Mouse (Mus musculus) embryo, embryonic 10.5 days (tissue): Measurements from ENCODE around the gene Olfr116.

Source experiments
- DNase-seq: peaks from one replicate; pipeline ENCODE4 v3.0.0-alpha.2; 2015; ENCODE audit warnings: low spot score

Gene Olfr116

DNA sequence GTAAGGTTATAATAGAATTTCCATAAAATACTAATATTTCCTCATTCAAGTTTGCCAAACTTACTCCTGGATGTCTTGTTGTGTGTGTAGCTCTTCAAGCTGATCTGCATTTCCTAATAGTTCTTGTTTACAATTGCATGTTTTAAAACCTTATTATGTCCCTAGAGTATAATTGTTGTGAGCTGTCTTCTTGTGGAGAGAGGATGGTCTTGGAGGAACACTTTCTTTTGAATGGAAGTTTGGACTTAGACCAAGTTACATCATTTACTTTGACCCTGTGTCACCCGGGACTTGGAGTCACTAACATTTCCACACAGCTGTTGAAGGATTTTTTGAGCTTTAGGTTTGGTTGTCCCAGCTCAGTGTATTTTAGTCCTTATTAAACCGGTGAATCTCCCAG is at the start of gene Olfr116, which contains the start of gene Olfr115:
Olfr116 (minus strand) TSS at position 191 of the 400 bp plus-strand sequence.
Olfr115 (minus strand) TSS at position 101 of the 400 bp plus-strand sequence.
- DNase-seq = no peak

DNA sequence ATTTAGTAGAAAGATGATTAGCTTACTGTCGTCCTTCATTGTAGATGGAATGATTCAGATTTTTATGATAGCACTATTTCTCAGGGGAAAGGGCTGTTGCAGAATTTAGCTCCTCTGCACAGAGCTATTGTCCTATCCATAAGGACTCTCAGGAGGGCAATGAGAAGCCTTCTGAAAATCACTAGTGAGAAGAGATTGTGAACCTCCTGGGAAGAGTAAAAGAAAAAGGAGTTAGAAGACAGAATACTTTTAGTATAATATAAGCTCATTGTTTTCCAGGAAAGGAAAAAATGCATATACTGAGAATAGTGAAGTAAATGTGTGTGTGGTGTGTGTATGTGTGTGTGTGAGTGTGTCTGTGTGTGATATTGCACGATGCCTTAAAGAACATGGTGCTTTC is 39.7 kb upstream of the Olfr116 start, which contains the start of gene Olfr118:
Olfr118 (plus strand) TSS at position 301 of the 400 bp plus-strand sequence.
- no peak for DNase-seq

DNA sequence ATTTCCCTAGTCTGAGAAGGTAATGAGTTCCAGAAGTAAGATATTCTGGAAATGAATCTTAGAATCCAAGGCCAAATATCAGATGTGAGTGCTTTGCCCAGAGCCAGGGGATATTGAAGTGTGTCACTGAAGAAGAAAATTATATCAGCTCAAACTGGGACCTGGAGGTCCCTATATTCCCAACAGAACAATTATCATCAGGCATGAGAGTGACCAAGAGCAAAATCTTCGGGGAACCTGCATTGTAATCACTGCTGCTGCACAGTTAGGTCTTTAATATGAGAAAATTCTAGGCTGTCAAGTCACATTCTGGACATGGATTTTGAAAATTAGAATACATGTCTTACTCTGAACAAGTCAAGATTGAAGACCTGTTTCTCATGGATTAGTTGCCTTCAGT is 36.7 kb upstream of the Olfr116 start, which contains the start of gene Olfr117:
Olfr117 (minus strand) TSS at position 101 of the 400 bp plus-strand sequence.
- no peak for DNase-seq

DNA sequence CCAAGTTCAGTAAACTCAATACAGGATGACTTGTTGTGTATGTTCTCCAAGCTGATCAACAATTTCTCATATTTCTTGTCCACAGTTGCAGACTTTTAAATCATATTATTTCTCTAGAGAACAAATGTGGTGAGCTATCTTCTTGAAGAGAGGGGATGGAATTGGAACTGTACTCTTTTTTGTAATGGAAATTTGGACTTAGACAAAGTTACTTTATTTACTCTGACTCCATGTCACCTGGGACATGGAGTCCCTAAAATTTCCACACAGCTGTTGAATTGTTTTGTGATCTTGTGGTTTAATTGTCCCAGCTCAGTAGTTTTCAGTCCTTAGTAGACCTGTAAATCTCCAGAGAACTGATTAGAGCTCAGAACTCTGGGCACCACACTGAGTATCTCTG is 34.4 kb downstream of the Olfr116 start, which contains the start of gene Olfr114:
Olfr114 (minus strand) TSS at position 101 of the 400 bp plus-strand sequence.
- DNase-seq = no peak

DNA sequence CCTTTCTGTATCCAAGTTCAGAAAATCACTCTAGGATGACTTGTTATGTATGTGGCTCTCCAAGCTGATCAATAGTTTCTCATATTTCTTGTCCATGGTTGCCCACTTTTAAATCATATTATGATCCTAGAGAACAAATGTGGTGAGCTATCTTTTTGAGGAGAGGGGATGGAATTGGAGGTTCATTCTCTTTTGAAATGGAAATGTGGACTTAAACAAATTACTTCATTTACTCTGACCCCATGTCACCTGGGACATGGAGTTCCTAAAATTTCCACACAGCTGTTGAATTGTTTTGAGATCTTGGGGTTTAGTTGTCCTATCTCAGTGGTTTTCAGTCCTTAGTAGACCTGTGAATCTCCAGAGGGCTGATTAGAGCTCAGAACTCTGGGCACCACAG is 49.4 kb downstream of the Olfr116 start, which contains the start of gene Olfr113:
Olfr113 (minus strand) TSS at position 101 of the 400 bp plus-strand sequence.
- DNase-seq = no peak
